Mouse (Mus musculus) MEL (cell line): ENCODE data around the gene Smurf1.

Experiments
- BHLHE40 ChIP-seq: IDR thresholded peaks from 2 replicates; pipeline ENCODE4 v1.6.1; 2012; ENCODE audit warnings: low read depth, mild to moderate bottlenecking, inconsistent platforms, low read length, improper control_type of control experiment, borderline replicate concordance
- CTCF ChIP-seq, 3 experiments: IDR thresholded peaks in 2 of 3; conservative IDR thresholded peaks in 1 of 3; 2 replicates each; pipeline ENCODE4 v1.5.1; 2011 to 2012; ENCODE audit warnings: low read length in 3 of 3, low read depth in 2 of 3, mild to moderate bottlenecking in 2 of 3, improper control_type of control experiment in 1 of 3, inconsistent platforms in 1 of 3, mixed read lengths in 1 of 3, moderate library complexity in 1 of 3; ENCODE audit not compliant: control insufficient read depth in 1 of 3, insufficient read depth in 1 of 3, poor library complexity in 1 of 3, severe bottlenecking in 1 of 3
- EP300 ChIP-seq, 2 experiments: IDR thresholded peaks; 2 replicates each; pipeline ENCODE4 v1.6.1; 2011; ENCODE audit warnings: improper control_type of control experiment in 2 of 2, low read length in 2 of 2, low read depth in 1 of 2, mild to moderate bottlenecking in 1 of 2
- GABPA ChIP-seq: IDR thresholded peaks from 2 replicates; pipeline ENCODE4 v1.6.1; 2012; ENCODE audit warnings: low read depth, mild to moderate bottlenecking, inconsistent platforms, low read length, improper control_type of control experiment, moderate library complexity
- HCFC1 ChIP-seq: IDR thresholded peaks from 2 replicates; pipeline ENCODE4 v1.6.1; 2012; ENCODE audit warnings: low read depth, mild to moderate bottlenecking, inconsistent platforms, low read length, improper control_type of control experiment, moderate library complexity
- MAX ChIP-seq: IDR thresholded peaks from 2 replicates; pipeline ENCODE4 v1.6.1; 2011; ENCODE audit warnings: low read length, improper control_type of control experiment
- MYC ChIP-seq: IDR thresholded peaks from 2 replicates; pipeline ENCODE4 v1.6.1; 2011; ENCODE audit warnings: low read depth, mild to moderate bottlenecking, low read length, improper control_type of control experiment, moderate library complexity
- NRF1 ChIP-seq: IDR thresholded peaks from 2 replicates; pipeline ENCODE4 v1.6.1; 2014; ENCODE audit warnings: low read depth, mild to moderate bottlenecking, inconsistent platforms, low read length, improper control_type of control experiment, moderate library complexity; ENCODE audit not compliant: poor library complexity, insufficient read depth, severe bottlenecking
- POLR2A ChIP-seq, 2 experiments: IDR thresholded peaks; 2 replicates each; pipeline ENCODE4 v1.6.1; 2011 to 2012; ENCODE audit warnings: low read length in 2 of 2, mild to moderate bottlenecking in 2 of 2, control low read depth in 1 of 2, improper control_type of control experiment in 1 of 2, low read depth in 1 of 2, moderate library complexity in 1 of 2; ENCODE audit not compliant: control insufficient read depth in 1 of 2, insufficient read depth in 1 of 2, poor library complexity in 1 of 2
- POLR2AphosphoS2 ChIP-seq: IDR thresholded peaks from 2 replicates; pipeline ENCODE4 v1.6.1; 2011; ENCODE audit warnings: low read length, improper control_type of control experiment
- TCF12 ChIP-seq: IDR thresholded peaks from 2 replicates; pipeline ENCODE4 v1.6.1; 2014; ENCODE audit warnings: low read depth, mild to moderate bottlenecking, inconsistent platforms, low read length, improper control_type of control experiment, moderate library complexity
- USF1 ChIP-seq: IDR thresholded peaks from 2 replicates; pipeline ENCODE4 v1.6.1; 2014; ENCODE audit warnings: low read depth, mild to moderate bottlenecking, inconsistent platforms, low read length, improper control_type of control experiment, moderate library complexity
- ZKSCAN1 ChIP-seq: IDR thresholded peaks from 2 replicates; pipeline ENCODE4 v1.6.1; 2012; ENCODE audit warnings: low read depth, mild to moderate bottlenecking, inconsistent platforms, low read length, improper control_type of control experiment, moderate library complexity

DNA sequence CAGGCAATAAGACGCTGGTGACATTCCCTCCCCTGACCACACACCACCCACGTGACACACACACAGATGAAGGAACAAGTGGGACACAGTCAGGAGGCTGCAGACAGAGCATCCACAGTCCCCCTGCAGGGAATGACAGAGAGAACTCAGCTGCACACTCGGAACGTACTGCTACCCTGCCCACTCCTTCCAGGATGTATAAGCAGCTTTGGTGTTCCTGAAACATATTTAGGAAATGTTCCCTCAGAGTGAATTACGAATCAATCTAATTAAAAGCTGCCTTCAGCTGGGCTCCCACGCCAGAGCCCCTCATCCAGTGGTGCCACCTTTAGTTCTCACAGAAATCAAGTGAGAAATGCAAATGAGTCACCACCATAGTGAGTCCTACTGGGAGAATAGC is 42.3 kb downstream of the Smurf1 start:
- TF ChIP-seq CTCF (IDR thresholded peaks at IDR 0.05 in 2 of 3, conservative IDR thresholded peaks at IDR 0.05 in 1 of 3; ENCODE audit: control insufficient read depth in 1 of 3, insufficient read depth in 1 of 3, low read depth in 2 of 3, low read length in 3 of 3, poor library complexity in 1 of 3, severe bottlenecking in 1 of 3): no peak
- TF ChIP-seq USF1: no peak
- no peak for TF ChIP-seq MYC
- TF ChIP-seq NRF1: no peak
- TF ChIP-seq GABPA: no peak
- TF ChIP-seq EP300 (IDR thresholded peaks at IDR 0.05; ENCODE audit: low read depth in 1 of 2, low read length in 2 of 2): no peak
- TF ChIP-seq HCFC1: no peak
- TF ChIP-seq POLR2A (IDR thresholded peaks at IDR 0.05; ENCODE audit: control insufficient read depth in 1 of 2, insufficient read depth in 1 of 2, low read depth in 1 of 2, low read length in 2 of 2, poor library complexity in 1 of 2): no peak
- no peak for TF ChIP-seq BHLHE40
- no peak for TF ChIP-seq ZKSCAN1
- TF ChIP-seq POLR2AphosphoS2: no peak
- no peak for TF ChIP-seq TCF12
- no peak for TF ChIP-seq MAX
